Mouse (Mus musculus): ENCODE measurements around the gene Olfr1393. TPM values are rescaled to one million over a fixed set of nuclear protein-coding genes. Genes with fewer than 3 reads are reported as not detected.

Olfr1393 gene
- polyA plus RNA-seq, 1 experiment, result 0.08 TPM

GRCm38 (mm10) chr11:49248226-49248973 lies 29.7 kb upstream of the Olfr1393 start:
- WGBS, result 42% methylated on average over 6 of the region's 6 CpGs
- TF ChIP-seq CTCF (IDR thresholded peaks at IDR 0.05; ENCODE audit: borderline replicate concordance, insufficient read depth, low read depth, low read length), result no peak
- TF ChIP-seq POLR2A (IDR thresholded peaks at IDR 0.05; ENCODE audit: borderline replicate concordance, insufficient read depth, low read length), result no peak
- DNase-seq, result peak in 1 of 2 experiments; percentile 31
- Histone ChIP-seq H3K27ac (ENCODE audit: insufficient read depth, low read length) (no peak overlapping the region), H3K4me3 (replicated peaks; ENCODE audit: insufficient read depth, low read depth, low read length) (no peak overlapping the region), H3K27me3 (ENCODE audit: control insufficient read depth, insufficient read depth, low read length) (no peaks in the 10 kb centered on the region), H3K4me1 (ENCODE audit: control insufficient read depth, insufficient read depth, low read length) (peaks cover 4% of the 10 kb centered on the region; the same call in 1 of the 2 replicates)

- Histone ChIP-seq H3K4me3 (replicated peaks; ENCODE audit: insufficient read depth, low read depth, low read length) (no peak overlapping the region), H3K27ac (ENCODE audit: insufficient read depth, low read length) (no peak overlapping the region), H3K27me3 (ENCODE audit: control insufficient read depth, insufficient read depth, low read length) (no peaks in the 10 kb centered on the region), H3K4me1 (ENCODE audit: control insufficient read depth, insufficient read depth, low read length) (peaks cover 4% of the 10 kb centered on the region; the same call in 1 of the 2 replicates)
- no peak for TF ChIP-seq POLR2A (IDR thresholded peaks at IDR 0.05; ENCODE audit: borderline replicate concordance, insufficient read depth, low read length)
- TF ChIP-seq CTCF (IDR thresholded peaks at IDR 0.05; ENCODE audit: borderline replicate concordance, insufficient read depth, low read depth, low read length), result no peak
- WGBS, result 55% methylated on average over 6 of the region's 6 CpGs
- DNase-seq, result no peak
Observed at GRCm38 (mm10) chr11:49248974-49249700, 29.0 kb upstream of the Olfr1393 start.

GRCm38 (mm10) chr11:49249811-49250421 lies 28.2 kb upstream of the Olfr1393 start:
- 41% methylated on average over 10 of the region's 10 CpGs for WGBS
- no peaks in the 10 kb centered on the region; the same call in 1 of the 2 replicates for H3K4me1 ChIP-seq (ENCODE audit: control insufficient read depth, insufficient read depth, low read length)
- TF ChIP-seq CTCF (IDR thresholded peaks at IDR 0.05; ENCODE audit: borderline replicate concordance, insufficient read depth, low read depth, low read length) (no peak), POLR2A (IDR thresholded peaks at IDR 0.05; ENCODE audit: borderline replicate concordance, insufficient read depth, low read length) (no peak)

GRCm38 (mm10) chr11:49250422-49251379 lies 27.4 kb upstream of the Olfr1393 start:
- Histone ChIP-seq H3K4me1 (ENCODE audit: control insufficient read depth, insufficient read depth, low read length) (no peaks in the 10 kb centered on the region), H3K4me3 (replicated peaks; ENCODE audit: insufficient read depth, low read depth, low read length) (peak overlapping the region; percentile 62), H3K27ac (ENCODE audit: insufficient read depth, low read length) (no peak overlapping the region), H3K27me3 (ENCODE audit: control insufficient read depth, insufficient read depth, low read length) (no peaks in the 10 kb centered on the region)
- WGBS, result 3% methylated on average over 45 of the region's 45 CpGs
- TF ChIP-seq CTCF (IDR thresholded peaks at IDR 0.05; ENCODE audit: borderline replicate concordance, insufficient read depth, low read depth, low read length) (no peak), POLR2A (IDR thresholded peaks at IDR 0.05; ENCODE audit: borderline replicate concordance, insufficient read depth, low read length) (no peak)
- DNase-seq, result peak; percentile 67 to 74

More at GRCm38 (mm10) chr11:49249811-49250421, 28.2 kb upstream of the Olfr1393 start:
- Histone ChIP-seq H3K4me3 (replicated peaks; ENCODE audit: insufficient read depth, low read depth, low read length) (peak overlapping the region; percentile 62), H3K27me3 (ENCODE audit: control insufficient read depth, insufficient read depth, low read length) (no peaks in the 10 kb centered on the region), H3K27ac (ENCODE audit: insufficient read depth, low read length) (no peak overlapping the region)
- DNase-seq, result no peak

GRCm38 (mm10) chr11:49251380-49251761 lies 26.7 kb upstream of the Olfr1393 start:
- Histone ChIP-seq H3K27me3 (ENCODE audit: control insufficient read depth, insufficient read depth, low read length) (no peaks in the 10 kb centered on the region), H3K4me1 (ENCODE audit: control insufficient read depth, insufficient read depth, low read length) (no peaks in the 10 kb centered on the region), H3K27ac (ENCODE audit: insufficient read depth, low read length) (no peak overlapping the region), H3K4me3 (replicated peaks; ENCODE audit: insufficient read depth, low read depth, low read length) (no peak overlapping the region)
- DNase-seq, result no peak
- TF ChIP-seq POLR2A (IDR thresholded peaks at IDR 0.05; ENCODE audit: borderline replicate concordance, insufficient read depth, low read length) (no peak), CTCF (IDR thresholded peaks at IDR 0.05; ENCODE audit: borderline replicate concordance, insufficient read depth, low read depth, low read length) (no peak)
- 79% methylated on average over 7 of the region's 7 CpGs for WGBS

- DNase-seq, result no peak
- WGBS, result 49% methylated on average over 5 of the region's 5 CpGs
- TF ChIP-seq POLR2A (IDR thresholded peaks at IDR 0.05; ENCODE audit: borderline replicate concordance, insufficient read depth, low read length) (no peak), CTCF (IDR thresholded peaks at IDR 0.05; ENCODE audit: borderline replicate concordance, insufficient read depth, low read depth, low read length) (no peak)
- no peak overlapping the region for H3K27ac ChIP-seq (ENCODE audit: insufficient read depth, low read length)
- no peaks in the 10 kb centered on the region for H3K27me3 ChIP-seq (ENCODE audit: control insufficient read depth, insufficient read depth, low read length)
- H3K4me1 ChIP-seq (ENCODE audit: control insufficient read depth, insufficient read depth, low read length), result no peaks in the 10 kb centered on the region
- no peak overlapping the region for H3K4me3 ChIP-seq (replicated peaks; ENCODE audit: insufficient read depth, low read depth, low read length)
Observed at GRCm38 (mm10) chr11:49252048-49252447, 26.1 kb upstream of the Olfr1393 start.

GRCm38 (mm10) chr11:49253035-49253434 lies 25.1 kb upstream of the Olfr1393 start:
- TF ChIP-seq CTCF (IDR thresholded peaks at IDR 0.05; ENCODE audit: borderline replicate concordance, insufficient read depth, low read depth, low read length) (no peak), POLR2A (IDR thresholded peaks at IDR 0.05; ENCODE audit: borderline replicate concordance, insufficient read depth, low read length) (no peak)
- no peaks in the 10 kb centered on the region for H3K27me3 ChIP-seq (ENCODE audit: control insufficient read depth, insufficient read depth, low read length)
- WGBS, result 53% methylated on average over 6 of the region's 6 CpGs
- no peak overlapping the region for H3K4me3 ChIP-seq (replicated peaks; ENCODE audit: insufficient read depth, low read depth, low read length)
- H3K4me1 ChIP-seq (ENCODE audit: control insufficient read depth, insufficient read depth, low read length), result no peaks in the 10 kb centered on the region
- no peak for DNase-seq
- H3K27ac ChIP-seq (ENCODE audit: insufficient read depth, low read length), result no peak overlapping the region

All from cerebellum, adult 2 months (tissue).